Mouse (Mus musculus): ENCODE data around the gene Ndst4. TPM values are rescaled to one million over a fixed set of nuclear protein-coding genes. Genes with fewer than 3 reads are reported as not detected.

Gene Ndst4
- polyA plus RNA-seq (2015; fragmentation: Nextera tagmentation; extraction: Ambion mirVana) = 0.02 and 0.06 TPM in 2 replicates

DNA sequence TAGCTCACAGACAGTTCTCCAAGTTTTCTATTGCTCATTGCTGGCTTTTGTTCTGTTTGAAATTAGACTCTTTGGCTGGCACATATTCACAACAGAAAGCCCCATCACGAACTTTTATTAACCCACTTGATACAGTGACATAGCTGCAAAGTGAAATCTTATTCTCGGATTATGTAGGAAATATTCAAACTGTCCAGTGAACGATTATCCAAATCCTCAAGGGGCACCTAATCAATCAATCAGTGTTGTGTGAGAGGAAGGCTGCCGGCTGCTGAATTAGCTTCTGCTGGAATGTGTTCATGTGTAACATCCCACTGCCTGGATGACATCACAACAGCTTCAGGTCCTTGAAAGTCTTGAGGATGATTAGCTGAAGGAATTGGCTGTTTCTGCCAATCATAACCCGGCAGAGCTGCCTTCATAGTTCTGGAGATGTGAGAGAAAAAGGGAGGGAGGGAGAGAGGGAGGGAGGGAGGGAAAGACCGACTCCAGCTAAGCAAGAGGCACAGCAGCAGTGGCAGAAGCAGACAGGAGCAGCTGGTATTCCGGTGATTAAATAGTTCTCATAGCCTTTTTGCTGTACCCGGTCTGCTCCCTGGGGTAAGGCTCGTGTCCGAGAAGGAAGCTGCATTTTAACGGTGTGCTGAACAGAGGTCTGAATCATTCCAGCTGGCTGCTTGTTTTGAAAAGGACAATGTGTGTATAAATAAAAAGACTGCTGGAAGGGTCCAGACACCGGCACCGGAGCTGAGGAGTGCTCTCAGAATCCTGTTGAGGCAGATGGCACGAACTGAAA lies at the start of gene Ndst4:
Gene Ndst4 (plus strand): TSS at position 476 of the 796 bp plus-strand sequence.

All from spleen, postnatal 0 days (tissue).